Mouse (Mus musculus): ENCODE data around the gene Clec2e. TPM values are rescaled to one million over a fixed set of nuclear protein-coding genes. Genes with fewer than 3 reads are reported as not detected.
A peak's percentile ranks its signal among the peaks of the same experiment; 100 is the strongest.

Gene Clec2e
- polyA plus RNA-seq, 1 experiment from 2014 or later = not detected

DNA sequence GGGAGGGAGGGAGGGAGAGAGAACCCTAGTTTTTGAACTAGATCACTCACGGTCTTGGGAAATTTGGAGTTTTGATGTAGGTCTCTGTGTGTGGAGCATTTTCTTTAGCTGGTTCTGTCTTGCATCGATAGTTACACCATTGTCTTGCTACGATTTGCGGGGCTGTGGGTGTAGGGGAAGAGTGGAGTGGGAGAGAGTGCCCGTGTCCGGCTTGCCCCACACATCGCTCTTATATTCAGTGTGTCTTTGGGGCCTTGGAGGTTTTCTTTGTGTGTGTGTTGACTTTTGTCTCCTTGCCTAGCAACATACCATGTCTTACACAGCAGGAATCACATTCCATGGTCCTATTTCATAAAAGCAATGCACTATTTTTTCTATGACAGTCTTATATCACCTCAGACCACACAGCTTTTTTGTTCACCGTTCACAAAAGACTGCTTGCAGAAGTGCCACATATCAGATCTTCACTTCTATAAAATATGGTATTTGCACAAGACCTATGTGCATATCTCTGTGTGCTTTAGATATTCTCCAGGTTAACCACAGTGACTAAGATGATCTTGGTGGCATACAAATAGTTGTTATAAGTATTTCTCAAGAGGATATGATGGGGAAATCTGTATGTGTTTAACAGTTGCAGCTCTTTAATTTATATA lies 51.0 kb downstream of the Clec2e start:
- WGBS = 2% methylated on average over 8 of the region's 8 CpGs
- no peaks in the 10 kb centered on the region for H3K9me3 ChIP-seq
- no peaks in the 10 kb centered on the region for H3K36me3 ChIP-seq (replicated peaks)
- peak overlapping the region; percentile 71 for H3K27ac ChIP-seq
- DNase-seq (ENCODE audit: extremely low spot score, low spot score) = no peak
- H3K4me1 ChIP-seq = peaks cover 12% of the 10 kb centered on the region
- peak overlapping the region; percentile 55 for H3K4me3 ChIP-seq
- no peaks in the 10 kb centered on the region for H3K27me3 ChIP-seq (ENCODE audit: poor library complexity, severe bottlenecking)

GRCm38 (mm10) chr6:129048857-129049473 lies 51.7 kb downstream of the Clec2e start:
- WGBS = 1% methylated on average over 13 of the region's 13 CpGs
- peak overlapping the region; percentile 82 for H3K27ac ChIP-seq
- H3K4me3 ChIP-seq = peak overlapping the region; percentile 55

DNA sequence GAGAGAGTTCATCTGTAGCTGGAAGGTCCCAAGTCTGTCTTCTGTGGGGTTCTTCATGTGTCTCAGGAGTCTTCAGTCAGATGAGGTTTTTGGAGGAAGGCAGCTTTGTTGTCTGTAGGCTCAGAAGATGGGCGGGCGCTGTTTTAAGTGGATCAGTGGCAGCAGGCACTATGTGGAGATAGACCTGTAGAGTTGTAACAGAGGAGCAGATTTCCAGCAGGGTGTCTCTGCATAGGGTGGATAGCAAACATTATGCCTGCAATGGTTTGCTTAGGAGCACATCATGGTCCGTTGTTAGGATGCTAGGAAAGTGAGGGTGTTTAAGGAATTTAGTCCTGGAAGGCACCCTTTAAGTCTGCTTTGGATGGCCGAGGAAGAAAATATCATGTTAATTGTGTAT lies 52.3 kb downstream of the Clec2e start:
- Histone ChIP-seq H3K9me3 (no peaks in the 10 kb centered on the region), H3K36me3 (replicated peaks) (no peaks in the 10 kb centered on the region), H3K27me3 (ENCODE audit: poor library complexity, severe bottlenecking) (no peaks in the 10 kb centered on the region), H3K4me1 (peaks cover 12% of the 10 kb centered on the region), H3K4me3 (no peak overlapping the region), H3K27ac (no peak overlapping the region)
- no peak for DNase-seq (ENCODE audit: extremely low spot score, low spot score)
- 33% methylated on average over 4 of the region's 4 CpGs for WGBS

More at GRCm38 (mm10) chr6:129048857-129049473, 51.7 kb downstream of the Clec2e start:
- Histone ChIP-seq H3K27me3 (ENCODE audit: poor library complexity, severe bottlenecking) (no peaks in the 10 kb centered on the region), H3K4me1 (peaks cover 12% of the 10 kb centered on the region), H3K9me3 (no peaks in the 10 kb centered on the region), H3K36me3 (replicated peaks) (no peaks in the 10 kb centered on the region)
- DNase-seq (ENCODE audit: extremely low spot score, low spot score) = peak; percentile 78

- Histone ChIP-seq H3K4me3 (no peak within 1 kb of the TSS), H3K36me3 (replicated peaks) (no peaks in the 10 kb centered on the region), H3K9me3 (no peaks in the 10 kb centered on the region), H3K4me1 (peaks cover 12% of the 10 kb centered on the region), H3K27ac (no peak within 1 kb of the TSS), H3K27me3 (ENCODE audit: poor library complexity, severe bottlenecking) (no peaks in the 10 kb centered on the region)
- DNase-seq (ENCODE audit: extremely low spot score, low spot score) = no peak
- 87% methylated on average over 2 of the region's 2 CpGs for WGBS
Measured at GRCm38 (mm10) chr6:129045601-129046000, 55.1 kb downstream of the Clec2e start, which contains the start of gene Klrb1f. TSS of gene Klrb1f (plus strand) at chr6:129045901.

GRCm38 (mm10) chr6:129042470-129042869 lies 58.2 kb downstream of the Clec2e start:
- H3K4me1 ChIP-seq = no peaks in the 10 kb centered on the region
- no peak for DNase-seq (ENCODE audit: extremely low spot score, low spot score)
- H3K27me3 ChIP-seq (ENCODE audit: poor library complexity, severe bottlenecking) = no peaks in the 10 kb centered on the region
- no peaks in the 10 kb centered on the region for H3K9me3 ChIP-seq
- H3K27ac ChIP-seq = no peak overlapping the region
- H3K36me3 ChIP-seq (replicated peaks) = no peaks in the 10 kb centered on the region
- H3K4me3 ChIP-seq = no peak overlapping the region

Other genes starting within 250 kb of the Clec2e start
- not detected in 2 replicates for gene Clec2i, start 213.3 kb downstream of the Clec2e start, polyA plus RNA-seq (2016; fragmentation: Nextera tagmentation; extraction: Ambion mirVana)
- gene BC035044, start 209.8 kb downstream of the Clec2e start, polyA plus RNA-seq (2016; fragmentation: Nextera tagmentation; extraction: Ambion mirVana) = 0.52 and 0.64 TPM in 2 replicates
- gene Clec2g, start 166.5 kb downstream of the Clec2e start, polyA plus RNA-seq (2016; fragmentation: Nextera tagmentation; extraction: Ambion mirVana) = not detected in 2 replicates
- 0.10 TPM in 1 of 2 replicates, not detected in the other for gene Klrb1f, start 55.0 kb downstream of the Clec2e start, polyA plus RNA-seq (2016; fragmentation: Nextera tagmentation; extraction: Ambion mirVana)
- gene Clec2d, start 79.7 kb upstream of the Clec2e start, polyA plus RNA-seq (2016; fragmentation: Nextera tagmentation; extraction: Ambion mirVana) = not detected in 2 replicates
- 0.09 and 0.11 TPM in 2 replicates for gene Cd69, start 174.5 kb upstream of the Clec2e start, polyA plus RNA-seq (2016; fragmentation: Nextera tagmentation; extraction: Ambion mirVana)
- gene 4922502D21Rik, start 230.9 kb upstream of the Clec2e start, polyA plus RNA-seq (2016; fragmentation: Nextera tagmentation; extraction: Ambion mirVana) = not detected in 2 replicates
- gene Clec12a, start 241.8 kb upstream of the Clec2e start, polyA plus RNA-seq (2016; fragmentation: Nextera tagmentation; extraction: Ambion mirVana) = 0.38 and 0.39 TPM in 2 replicates

Data from forebrain, embryonic 10.5 days (tissue).